Mouse (Mus musculus): ENCODE measurements at regions not wholly inside any gene's neighbourhood (a gene's known extent, or its start where the extent isn't known, plus 50 kb on each side); places are given as distances from the start of the nearest gene placed in this dataset.

DNA sequence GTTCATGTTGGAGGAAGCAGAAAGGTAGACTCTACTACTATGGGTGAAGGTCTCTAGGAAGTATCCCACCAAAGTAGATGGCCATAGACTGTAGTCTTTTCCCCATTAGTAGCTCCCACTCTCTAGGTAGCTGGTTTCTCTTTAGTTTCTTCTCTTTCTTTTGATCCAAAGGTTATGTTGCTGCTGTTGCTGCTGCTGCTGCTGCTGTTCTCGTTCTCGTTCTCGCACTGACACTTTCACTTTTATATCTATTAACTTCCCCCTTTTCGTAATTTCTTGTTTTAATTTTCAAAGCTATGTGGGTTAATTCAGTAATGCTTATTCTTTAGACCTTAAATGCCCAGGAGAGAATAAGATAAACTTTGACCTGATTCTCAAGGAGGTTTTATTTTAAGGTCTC, 58.3 kb downstream of the Tmem100 start:
- no peak for DNase-seq (ENCODE audit: low spot score in 2 of 2)

DNA sequence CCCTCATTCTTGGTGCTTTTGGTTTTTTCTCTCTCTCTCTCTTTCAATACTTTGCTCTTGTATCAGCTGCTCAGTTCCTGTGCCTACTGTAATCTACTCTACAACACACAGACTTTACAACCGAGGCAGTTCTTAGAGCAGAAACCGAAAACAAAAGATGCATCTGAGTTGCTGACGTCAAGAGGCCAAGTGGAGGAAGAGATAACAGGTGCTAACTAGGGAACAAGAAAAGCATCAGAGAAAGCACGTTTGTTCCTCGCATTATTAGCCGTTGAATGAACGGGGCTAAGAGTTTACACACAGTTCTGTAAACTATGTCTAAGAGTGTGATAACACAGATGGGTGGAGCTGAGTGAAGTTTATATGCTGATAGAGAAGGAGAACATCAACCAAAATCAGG, 63.9 kb downstream of the Tmem100 start:
- no peak for DNase-seq (ENCODE audit: low spot score in 2 of 2)

DNA sequence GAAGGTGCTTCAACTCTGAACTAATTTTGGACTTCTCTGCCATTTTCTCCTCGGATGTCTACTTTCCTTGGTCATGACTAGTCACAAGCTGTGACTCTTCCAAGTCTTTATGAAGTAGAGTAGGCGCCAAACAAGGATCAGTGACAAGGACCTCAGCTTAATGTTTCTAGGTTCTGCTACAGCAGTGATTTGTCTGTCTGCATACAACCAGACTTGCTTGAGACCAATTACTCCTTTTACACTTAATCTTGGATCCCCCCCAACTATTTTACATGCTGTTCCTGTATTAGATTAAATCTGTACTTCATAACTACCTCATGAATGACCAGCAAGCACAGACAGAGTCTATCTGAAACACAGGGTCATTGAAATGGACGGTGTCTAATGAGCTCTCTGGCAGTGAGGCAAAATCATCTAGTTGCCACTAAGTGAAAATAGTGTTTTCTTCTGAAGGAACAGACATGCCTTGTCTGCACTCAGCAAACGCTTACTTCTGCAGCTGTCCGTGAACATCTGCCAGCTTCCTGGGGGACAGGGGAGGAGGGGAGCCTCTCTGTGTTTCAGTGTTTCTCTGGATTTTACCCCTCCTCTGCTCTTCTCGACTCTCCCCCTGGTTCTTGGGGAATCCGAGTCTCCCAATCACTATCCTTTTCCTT, 64.7 kb downstream of the Tmem100 start:
- peak in 1 of 2 experiments; percentile 12 for DNase-seq (ENCODE audit: low spot score in 2 of 2)

DNA sequence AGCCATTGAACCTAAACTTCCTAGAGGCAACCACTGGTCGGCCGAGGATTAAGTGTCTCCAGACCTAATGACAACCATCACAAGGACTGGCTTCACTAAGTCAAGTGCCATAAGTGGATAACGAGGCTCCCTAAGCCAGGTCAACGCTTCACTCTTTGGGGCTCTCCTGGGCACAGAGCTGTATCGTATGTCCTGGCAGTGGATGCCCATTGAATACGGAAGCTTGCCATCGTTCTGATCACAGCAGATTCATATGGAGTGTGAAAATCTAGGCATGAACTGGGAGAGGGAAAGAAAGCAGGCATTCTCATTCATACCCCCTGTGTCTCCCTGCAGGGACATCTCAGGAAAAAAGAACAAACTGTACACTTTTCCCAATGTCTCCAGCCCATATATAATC, 68.3 kb downstream of the Tmem100 start:
- DNase-seq (ENCODE audit: low spot score in 2 of 2): no peak

DNA sequence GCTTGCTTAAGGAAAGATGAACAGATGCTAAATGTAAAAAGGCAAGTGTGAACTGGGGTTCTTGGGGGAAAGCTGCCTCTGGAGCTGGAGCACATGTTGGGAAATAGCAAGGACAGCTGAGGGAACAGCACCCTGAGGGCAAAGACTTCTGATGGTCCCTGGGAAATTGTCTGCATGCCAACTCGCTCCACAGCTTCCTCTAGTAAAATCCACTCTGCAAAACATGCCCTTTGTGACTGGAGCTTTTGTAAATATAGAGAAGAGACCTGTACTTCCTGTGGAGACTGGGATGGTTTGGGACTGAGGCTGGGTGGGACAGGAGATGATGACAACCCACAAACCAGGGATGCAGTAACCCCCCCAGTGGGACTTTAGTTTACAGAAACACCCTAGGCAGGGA, 69.0 kb downstream of the Tmem100 start:
- no peak for DNase-seq (ENCODE audit: low spot score in 2 of 2)

DNA sequence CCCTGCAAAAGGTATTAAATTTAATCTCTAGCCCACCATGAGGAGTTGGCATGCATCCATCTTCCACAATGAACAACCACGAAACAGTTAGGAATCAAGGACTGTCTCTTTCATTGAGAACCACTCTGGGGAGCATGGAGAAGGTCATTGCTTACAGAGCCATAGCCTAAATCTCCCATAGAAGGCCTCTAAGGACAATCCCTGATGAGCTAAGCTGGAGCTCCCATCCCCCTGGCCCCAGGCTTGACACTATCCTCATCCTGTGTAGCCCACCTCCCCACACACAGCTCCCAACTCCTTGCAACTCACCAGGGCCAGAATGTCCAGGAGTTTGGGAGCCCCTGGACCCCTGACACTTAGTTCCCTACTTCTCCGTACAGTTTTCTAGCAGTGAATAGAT, 70.0 kb downstream of the Tmem100 start:
- DNase-seq (ENCODE audit: low spot score in 2 of 2): no peak

DNA sequence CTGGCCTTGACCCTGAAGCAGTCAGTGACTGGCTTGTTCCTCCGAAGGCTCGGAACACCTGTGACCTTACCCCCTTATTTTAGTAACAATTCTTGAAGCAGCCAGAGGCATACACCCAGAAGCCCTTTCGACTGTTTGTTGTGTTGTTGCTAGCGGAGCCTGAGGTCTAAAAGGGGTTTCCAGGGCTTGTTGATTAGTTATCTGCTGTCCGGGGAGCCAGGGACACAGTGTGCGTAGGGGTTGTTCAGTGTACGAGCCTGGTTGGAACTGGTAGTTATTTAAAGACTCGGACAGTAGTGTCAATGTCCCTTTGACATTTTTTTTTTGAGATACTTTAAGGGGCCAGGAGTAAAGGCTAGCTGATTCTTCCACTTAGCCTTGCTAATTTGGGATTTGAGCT, 71.1 kb downstream of the Tmem100 start:
- no peak for DNase-seq (ENCODE audit: low spot score in 2 of 2)

DNA sequence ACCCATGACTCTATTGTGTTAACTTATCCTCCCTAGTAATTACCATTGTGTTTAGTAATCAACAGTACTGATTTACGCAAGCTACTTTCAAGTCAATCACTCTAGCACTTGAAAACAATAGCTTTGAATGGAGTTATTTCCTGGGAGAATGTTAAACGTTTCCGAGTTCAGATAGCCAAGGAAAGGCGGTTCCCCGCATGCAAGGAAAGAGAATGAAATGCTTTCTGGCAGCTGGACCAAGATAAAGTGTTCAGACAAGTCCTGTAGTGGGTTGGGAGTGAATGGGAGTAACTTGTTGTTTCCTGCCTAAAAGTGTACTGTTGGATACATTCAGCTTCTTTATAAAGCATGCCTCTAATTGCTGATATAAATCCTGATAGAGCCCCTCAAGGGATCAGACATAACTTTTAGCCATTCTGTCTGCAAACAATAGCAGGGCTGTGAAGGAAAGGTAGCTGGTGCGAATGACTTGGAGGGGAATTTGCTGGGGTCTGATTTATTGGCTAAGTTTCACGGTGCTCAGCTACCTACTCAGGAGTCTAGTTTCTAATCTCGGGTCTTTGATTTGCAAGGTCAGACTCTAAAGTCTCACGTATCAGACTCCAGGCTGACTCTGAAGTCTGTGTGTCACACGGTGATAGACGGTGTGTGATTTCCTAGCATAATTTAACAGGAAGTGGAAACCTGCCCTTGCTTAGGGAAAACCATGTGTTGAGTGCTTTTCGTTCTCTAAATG, 76.1 kb downstream of the Tmem100 start:
- DNase-seq (ENCODE audit: low spot score in 2 of 2): no peak

DNA sequence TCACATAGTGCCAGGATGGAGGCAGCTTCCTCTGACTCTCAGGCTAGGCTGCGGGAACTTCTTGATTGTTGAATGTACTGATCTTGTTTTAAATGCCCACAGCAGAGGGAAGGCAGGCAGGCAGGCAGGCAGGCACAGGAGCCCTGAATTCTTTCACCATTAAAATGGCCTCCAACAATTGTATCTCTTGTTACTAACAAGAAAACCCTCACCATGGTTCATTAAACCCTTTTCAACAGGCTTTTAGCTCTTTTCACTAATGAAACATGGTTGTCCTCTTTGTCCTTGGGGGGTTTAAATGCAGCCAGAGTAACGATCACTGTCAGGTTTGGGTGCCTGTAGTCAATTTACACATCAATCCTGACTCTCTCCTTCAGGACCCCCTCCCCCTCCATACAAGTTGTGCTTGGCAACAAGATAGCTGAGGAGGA, 77.8 kb upstream of the Gm45716 start:
- DNase-seq (ENCODE audit: low spot score in 2 of 2): no peak

DNA sequence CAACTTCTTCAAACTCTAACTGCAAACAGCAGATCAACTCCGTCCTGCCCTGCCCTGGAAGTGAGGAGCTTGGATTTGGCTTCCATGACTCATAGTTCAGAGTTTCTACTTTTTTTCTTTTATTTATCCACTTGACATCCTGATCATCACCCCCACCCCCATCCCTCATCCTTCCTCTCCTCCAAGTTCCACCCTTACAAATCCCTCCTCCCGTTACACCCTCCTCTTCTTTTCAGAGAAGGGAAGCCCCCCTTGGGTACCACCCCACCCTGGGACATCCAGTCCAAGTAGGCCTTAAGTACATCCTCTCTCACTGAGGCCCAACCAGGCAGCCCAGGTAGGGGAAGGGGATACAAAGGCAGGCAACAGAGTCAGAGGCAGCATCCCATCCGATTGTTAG, 77.3 kb upstream of the Gm45716 start:
- DNase-seq (ENCODE audit: low spot score in 2 of 2): no peak

DNA sequence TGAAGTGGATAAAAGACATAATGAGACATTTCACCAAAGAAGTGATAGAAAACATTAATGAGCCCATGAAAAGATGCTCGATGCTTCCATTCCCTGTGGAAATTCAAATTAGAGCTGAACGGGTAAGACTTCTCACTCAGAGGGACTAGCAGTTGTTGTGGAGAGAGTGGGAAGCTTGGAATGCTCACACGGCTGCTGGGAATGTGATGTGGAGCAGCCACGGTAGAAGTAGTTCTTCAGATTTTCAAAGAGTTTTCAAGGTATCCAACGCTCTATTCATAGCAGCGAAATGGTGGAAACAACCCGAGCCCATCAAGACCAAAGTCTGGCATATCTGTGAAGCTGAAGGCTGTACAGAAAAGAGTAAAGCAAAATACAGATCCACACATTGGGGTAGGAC, 75.3 kb upstream of the Gm45716 start:
- DNase-seq (ENCODE audit: low spot score in 2 of 2): no peak

DNA sequence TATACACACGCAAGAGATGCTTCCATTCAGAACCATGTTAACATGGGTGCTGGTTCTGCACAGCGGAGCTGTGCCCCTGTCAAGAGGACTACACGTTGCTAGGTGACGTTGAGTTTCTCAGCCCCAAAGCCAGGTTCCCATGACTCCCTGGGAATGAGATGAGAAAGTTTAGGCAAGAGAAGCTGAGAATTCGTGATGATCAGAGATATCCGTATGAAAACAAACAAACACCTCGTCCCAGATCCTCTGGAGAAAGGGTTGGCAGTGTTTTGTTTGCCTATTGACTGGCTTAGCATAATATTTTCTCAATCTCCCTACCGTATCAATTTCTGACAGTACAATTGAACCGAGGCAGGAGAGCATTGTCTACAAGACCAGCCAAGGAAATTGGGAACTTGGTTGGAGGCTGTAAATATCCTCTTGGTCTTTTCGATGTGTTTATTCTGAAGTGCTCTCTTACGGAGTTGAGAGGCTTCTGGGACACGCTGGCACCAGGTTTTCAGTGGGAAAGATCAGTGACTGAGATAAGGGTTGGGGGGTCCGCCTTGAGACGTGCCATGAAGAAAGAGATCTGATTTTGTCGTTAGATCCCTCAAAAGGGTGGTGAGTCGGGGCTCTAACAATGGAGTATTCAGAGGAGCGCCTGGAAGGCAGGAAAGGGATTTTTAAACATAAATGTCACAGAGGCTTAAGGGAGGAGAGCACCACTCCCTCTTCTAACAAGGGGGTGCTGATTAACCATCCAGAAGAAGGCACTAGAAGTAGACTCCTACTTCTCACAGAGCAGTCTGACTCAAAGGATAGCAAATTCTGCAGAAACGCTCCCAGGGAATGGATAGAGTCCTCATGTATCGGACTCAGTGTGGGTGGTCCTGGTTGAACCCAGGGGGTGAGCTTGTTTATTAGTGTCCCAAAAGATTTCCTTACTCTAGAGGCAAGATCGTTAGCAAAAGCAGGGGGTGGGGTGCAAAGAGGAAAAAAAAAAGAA, 70.5 kb upstream of the Gm45716 start:
- no peak for DNase-seq (ENCODE audit: low spot score in 2 of 2)

DNA sequence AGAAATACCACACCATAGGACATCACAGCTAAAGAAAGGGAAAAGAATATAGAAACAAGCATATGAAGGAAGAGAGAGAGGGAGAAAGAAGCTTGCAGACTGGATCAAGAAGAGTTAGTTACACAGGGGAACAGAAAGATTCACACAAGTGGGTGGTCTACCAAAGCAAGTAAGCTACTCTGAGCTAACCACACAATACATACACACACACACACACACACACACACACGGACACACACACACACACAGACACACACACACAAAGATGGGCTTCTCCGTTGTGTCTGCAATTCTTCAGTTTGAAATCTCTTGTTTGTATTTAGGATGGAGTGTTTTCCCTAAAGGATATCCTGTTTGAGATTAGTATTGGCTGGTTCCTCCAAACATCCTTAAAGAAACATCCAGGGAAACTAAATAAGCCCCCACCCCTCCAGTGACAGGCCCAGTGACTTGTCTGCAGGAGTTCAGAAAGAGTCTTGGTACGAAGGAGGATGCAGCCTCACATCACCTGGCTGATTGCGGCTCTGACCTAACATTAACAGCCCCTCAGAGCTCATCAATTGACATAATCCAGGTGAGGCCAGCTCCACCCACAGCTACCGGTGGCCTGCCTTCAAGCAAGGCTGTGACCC, 69.7 kb upstream of the Gm45716 start:
- DNase-seq (ENCODE audit: low spot score in 2 of 2): no peak

DNA sequence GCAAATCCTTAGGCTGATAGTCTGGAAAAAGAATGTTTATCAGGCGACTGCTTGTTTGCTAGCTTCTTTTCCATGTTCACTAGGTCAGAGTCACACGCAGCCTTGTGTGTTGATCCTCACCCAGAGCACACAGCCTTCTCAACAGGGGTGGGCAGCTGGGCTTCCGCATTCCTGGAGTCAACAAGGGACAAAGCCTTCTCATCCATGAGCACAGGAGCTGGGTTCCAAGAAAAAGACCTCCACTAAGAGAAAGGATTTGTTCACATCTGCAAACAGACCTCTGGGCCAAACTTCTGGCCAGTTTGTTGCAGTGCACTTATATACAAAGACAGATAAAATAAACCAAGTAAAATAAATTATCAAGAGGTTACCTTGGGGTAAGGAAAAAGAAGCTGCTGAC, 65.6 kb upstream of the Gm45716 start:
- DNase-seq (ENCODE audit: low spot score in 2 of 2): no peak

DNA sequence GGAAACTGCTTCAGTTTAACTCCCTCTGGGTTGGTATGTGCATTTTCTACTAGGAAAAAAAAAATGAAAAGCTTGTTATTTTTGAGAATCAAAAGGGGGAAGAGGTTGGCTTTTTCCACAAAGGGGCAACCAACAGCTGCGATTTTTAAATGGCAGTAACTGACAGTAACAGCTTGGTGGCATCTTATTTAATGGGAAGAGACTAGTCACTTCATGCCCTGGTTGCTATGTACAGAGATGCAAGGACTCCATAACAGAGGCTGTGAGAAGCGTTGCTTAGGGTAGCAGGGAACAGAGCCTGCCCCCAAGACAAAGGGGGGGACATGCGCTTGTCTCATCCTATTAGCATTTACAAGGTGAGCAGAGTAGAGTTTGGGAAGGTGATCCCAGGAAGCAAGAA, 64.8 kb upstream of the Gm45716 start:
- no peak for DNase-seq (ENCODE audit: low spot score in 2 of 2)

DNA sequence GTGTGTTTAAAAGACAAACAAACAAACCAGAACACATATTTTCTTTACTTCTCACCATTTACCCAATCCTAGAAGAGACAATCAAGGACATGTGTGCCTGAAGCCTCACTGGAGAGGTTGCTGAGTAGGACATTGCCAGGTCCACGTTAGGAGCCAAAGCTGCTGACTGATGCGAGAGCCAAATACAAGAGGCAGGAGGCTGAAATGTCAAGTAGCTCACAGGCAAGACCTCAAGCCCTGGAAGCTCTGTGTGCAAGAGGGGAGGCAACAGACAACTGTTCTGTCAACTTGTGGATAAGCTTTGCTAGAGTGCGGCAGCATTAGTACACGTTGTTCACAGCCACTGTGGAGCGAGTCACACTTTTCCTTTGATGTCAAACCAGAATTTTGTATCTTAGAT, 63.6 kb upstream of the Gm45716 start:
- DNase-seq (ENCODE audit: low spot score in 2 of 2): no peak

DNA sequence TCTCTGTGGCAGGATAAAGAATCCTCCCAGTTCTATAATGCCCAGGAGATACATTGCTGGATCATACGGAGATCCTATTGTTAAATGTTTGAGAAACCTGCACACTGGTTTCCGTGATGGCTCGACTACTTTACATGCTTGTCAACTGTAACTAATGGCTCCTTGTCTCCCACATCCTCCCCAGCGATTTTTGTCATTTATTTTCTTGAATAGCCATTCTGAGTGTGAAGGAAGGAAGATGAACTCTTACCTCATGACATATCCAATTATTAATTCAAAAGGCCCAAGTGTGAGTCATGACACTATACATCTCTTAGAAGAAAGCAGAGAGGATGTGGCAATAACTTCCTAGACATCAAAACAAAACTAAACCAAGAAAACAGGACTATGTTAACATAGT, 61.2 kb upstream of the Gm45716 start:
- DNase-seq (ENCODE audit: low spot score in 2 of 2): no peak

DNA sequence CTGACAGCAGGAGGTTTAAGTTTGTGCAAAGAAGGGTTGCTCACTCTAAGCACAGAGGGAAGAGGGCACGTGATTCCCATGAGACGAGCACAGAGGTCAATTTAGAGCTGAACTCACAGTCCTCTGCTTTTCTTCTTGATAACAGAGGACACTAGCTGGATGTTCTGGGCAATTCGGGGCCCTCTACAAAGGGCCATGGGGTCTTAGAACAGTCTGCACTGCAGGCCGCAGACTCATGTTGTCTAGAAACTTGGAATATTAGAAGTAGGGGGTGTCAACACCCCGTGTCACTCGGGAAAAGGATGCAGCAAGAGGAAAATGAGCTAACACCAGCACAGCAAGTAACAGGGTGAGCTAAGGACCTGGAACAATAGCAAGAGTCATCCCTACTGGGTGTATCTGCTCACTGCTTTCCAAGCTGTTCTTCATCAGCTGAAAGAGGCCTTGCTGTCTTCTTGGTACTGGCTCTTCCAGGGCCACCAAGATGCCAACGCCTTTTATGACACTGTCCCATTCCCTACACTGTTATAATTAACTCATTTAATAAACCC, 58.5 kb upstream of the Gm45716 start:
- DNase-seq (ENCODE audit: low spot score in 2 of 2): no peak

DNA sequence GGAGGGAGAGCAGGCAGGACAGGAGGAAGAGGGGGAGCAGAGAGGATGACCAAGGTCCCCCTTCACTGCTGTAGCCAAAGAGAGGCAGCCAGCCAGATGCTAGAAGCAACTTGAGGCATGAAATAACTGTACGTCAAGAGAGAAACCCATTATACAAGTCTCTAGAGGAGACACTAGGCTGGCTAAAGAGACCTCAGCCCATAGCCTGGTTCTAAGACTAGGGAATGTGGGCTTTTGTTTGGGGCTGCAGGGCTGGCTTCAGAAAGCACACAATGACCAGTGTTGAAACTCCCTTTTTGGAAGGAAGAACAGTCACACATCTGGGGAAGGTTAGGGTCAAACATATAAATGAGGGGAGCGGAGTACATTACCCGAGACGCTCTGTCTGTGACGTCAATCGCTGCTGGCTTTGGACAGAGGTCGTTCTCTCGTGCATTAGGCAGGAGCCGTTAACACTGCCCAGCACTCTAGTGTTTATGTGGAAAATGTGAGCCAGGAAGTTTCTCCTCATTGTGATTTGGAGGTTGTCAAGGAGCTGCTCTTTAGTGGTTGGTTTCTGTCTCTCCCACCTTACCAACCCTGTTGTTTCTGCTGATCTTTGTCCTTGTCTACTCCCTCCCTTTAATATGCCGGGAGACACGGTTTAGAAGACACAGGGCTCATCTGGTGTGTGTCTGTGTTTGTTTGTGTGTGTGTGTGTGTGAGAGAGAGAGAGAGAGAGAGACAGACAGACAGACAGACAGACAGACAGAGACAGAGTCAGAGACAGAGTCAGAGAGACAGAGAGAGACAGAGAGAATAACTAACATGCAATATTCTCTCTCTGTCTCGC, 57.5 kb upstream of the Gm45716 start:
- DNase-seq (ENCODE audit: low spot score in 2 of 2): no peak

DNA sequence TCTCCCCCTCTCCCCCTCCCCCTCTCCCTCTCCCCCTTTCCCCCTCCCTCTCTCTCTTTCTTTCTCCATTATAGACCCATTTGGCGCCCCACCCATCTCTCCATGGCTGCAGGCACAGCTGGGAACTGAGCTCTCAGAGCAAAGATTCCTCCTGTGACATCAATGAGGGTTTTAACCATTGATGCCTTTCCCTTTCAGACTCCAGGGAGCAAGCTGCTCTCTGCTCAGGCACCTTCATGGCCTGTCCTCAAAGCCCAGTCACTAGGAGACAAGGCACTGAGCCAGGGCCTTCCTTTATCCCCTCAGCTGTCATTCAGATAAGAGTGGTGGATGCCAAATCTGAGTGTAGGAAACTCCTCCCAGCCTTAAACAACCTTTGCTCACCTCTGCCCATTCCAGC, 56.8 kb upstream of the Gm45716 start:
- DNase-seq (ENCODE audit: low spot score in 2 of 2): no peak

DNA sequence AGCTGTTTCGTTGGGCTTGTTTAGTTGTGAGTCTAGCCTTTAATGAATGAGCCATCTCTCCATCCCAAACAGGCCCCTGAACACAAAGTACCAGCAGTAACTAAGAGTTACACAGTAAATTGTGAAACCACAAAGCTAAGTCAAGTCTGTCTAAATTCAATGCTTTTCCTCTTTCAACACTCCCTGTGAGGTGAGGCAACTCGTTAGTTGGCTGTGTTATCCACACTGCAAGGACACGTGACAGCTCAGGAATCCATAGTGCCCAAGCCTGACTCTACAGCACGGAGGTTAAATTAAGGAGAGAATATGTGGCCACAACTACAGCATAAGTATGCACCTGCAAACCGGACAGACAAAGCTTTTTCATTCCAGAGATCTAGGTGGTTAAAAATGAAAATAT, 54.9 kb upstream of the Gm45716 start:
- no peak for DNase-seq (ENCODE audit: low spot score in 2 of 2)

Measured in left cerebral cortex, adult 9 months (tissue).